Mouse (Mus musculus) erythroblast, embryonic 14.5 days (primary cell): ENCODE results near the gene Col23a1. TPM values are rescaled to one million over a fixed set of nuclear protein-coding genes. Genes with fewer than 3 reads are reported as not detected.
"Not testable (repeated sequence)": the region's sequence is repeated elsewhere in the genome, so short reads cannot be mapped to it uniquely, and the experiment has no call there.

Experiments used
- H3K27me3 ChIP-seq: 2 replicates; pipeline ENCODE4 v1.6.1; 2012; ENCODE audit warnings: inconsistent platforms; ENCODE audit not compliant: control insufficient read depth
- H3K36me3 ChIP-seq: 2 replicates; pipeline ENCODE4 v1.6.1; 2012; ENCODE audit warnings: mild to moderate bottlenecking, inconsistent platforms; ENCODE audit not compliant: control insufficient read depth
- H3K4me1 ChIP-seq: 2 replicates; pipeline ENCODE4 v1.6.1; 2012; ENCODE audit warnings: inconsistent platforms; ENCODE audit not compliant: control insufficient read depth
- H3K4me3 ChIP-seq: replicated peaks from 2 replicates; pipeline ENCODE3; 2012; ENCODE audit warnings: moderate library complexity, mild to moderate bottlenecking, inconsistent platforms
- H3K9me3 ChIP-seq: 2 replicates; pipeline ENCODE4 v1.6.1; 2012; ENCODE audit warnings: low read length, inconsistent platforms, mixed read lengths; ENCODE audit not compliant: control insufficient read depth
- GATA1 ChIP-seq: IDR thresholded peaks from 2 replicates; pipeline ENCODE4 v1.6.1; 2012; ENCODE audit warnings: low read length, inconsistent platforms, mixed read lengths
- TAL1 ChIP-seq: IDR thresholded peaks from 3 replicates; pipeline ENCODE4 v1.6.1; 2012; ENCODE audit warnings: low read length, inconsistent platforms, mixed read lengths
- polyA plus RNA-seq: library from polyadenylated mRNA; stranded (reverse); fragments of >175 nt; gene quantifications from 2 replicates; pipeline ENCODE4 v1.2.3, GENCODE M21; 2012

Gene Col23a1
- polyA plus RNA-seq, 1 experiment: not detected

- Histone ChIP-seq H3K4me1 (peaks cover 46% of the 10 kb centered on the region), H3K27me3 (no peaks in the 10 kb centered on the region), H3K36me3 (no peaks in the 10 kb centered on the region), H3K4me3 (no peak overlapping the region), H3K9me3 (no peaks in the 10 kb centered on the region)
- TF ChIP-seq TAL1: no peak
- no peak for TF ChIP-seq GATA1
Observed at GRCm38 (mm10) chr11:51614256-51614655, 324.5 kb downstream of the Col23a1 start.

- no peaks in the 10 kb centered on the region for H3K36me3 ChIP-seq
- no peaks in the 10 kb centered on the region for H3K27me3 ChIP-seq
- peak overlapping the region; percentile 69 for H3K4me3 ChIP-seq
- no peaks in the 10 kb centered on the region for H3K9me3 ChIP-seq
- TF ChIP-seq GATA1: no peak
- no peak for TF ChIP-seq TAL1
- peaks cover 43% of the 10 kb centered on the region for H3K4me1 ChIP-seq
Observed at GRCm38 (mm10) chr11:51615129-51615528, 325.4 kb downstream of the Col23a1 start.

GRCm38 (mm10) chr11:51615601-51616000 is 325.9 kb downstream of the Col23a1 start:
- H3K4me1 ChIP-seq: peaks cover 48% of the 10 kb centered on the region
- no peaks in the 10 kb centered on the region for H3K36me3 ChIP-seq
- TF ChIP-seq GATA1 (no peak), TAL1 (no peak)
- H3K9me3 ChIP-seq: no peaks in the 10 kb centered on the region
- H3K27me3 ChIP-seq: no peaks in the 10 kb centered on the region
- peak overlapping the region; percentile 69 for H3K4me3 ChIP-seq

- H3K4me1 ChIP-seq: peaks cover 52% of the 10 kb centered on the region
- H3K27me3 ChIP-seq, H3K9me3 ChIP-seq, H3K36me3 ChIP-seq: not testable (repeated sequence)
- peak overlapping the region; percentile 69 for H3K4me3 ChIP-seq
Observed at GRCm38 (mm10) chr11:51616113-51616512, 326.4 kb downstream of the Col23a1 start.

GRCm38 (mm10) chr11:51617693-51618092 is 328.0 kb downstream of the Col23a1 start:
- Histone ChIP-seq H3K27me3 (no peaks in the 10 kb centered on the region), H3K9me3 (no peaks in the 10 kb centered on the region), H3K4me1 (peaks cover 56% of the 10 kb centered on the region), H3K36me3 (peaks cover 17% of the 10 kb centered on the region), H3K4me3 (no peak overlapping the region)
- no peak for TF ChIP-seq GATA1
- no peak for TF ChIP-seq TAL1

GRCm38 (mm10) chr11:51618894-51619408 is 329.2 kb downstream of the Col23a1 start:
- Histone ChIP-seq H3K27me3 (no peaks in the 10 kb centered on the region), H3K36me3 (peaks cover 29% of the 10 kb centered on the region), H3K4me3 (peak overlapping the region; percentile 83), H3K4me1 (peaks cover 56% of the 10 kb centered on the region), H3K9me3 (no peaks in the 10 kb centered on the region)
- no peak for TF ChIP-seq TAL1

GRCm38 (mm10) chr11:51619409-51620060 is 329.8 kb downstream of the Col23a1 start, which contains the start of gene Nhp2:
Gene Nhp2 (plus strand): TSS chr11:51619735.
- Histone ChIP-seq H3K27me3 (no peaks in the 10 kb centered on the region), H3K9me3 (no peaks in the 10 kb centered on the region), H3K4me1 (peaks cover 56% of the 10 kb centered on the region), H3K36me3 (peaks cover 35% of the 10 kb centered on the region), H3K4me3 (peak within 1 kb of the TSS; percentile 83)
- peak; percentile 45; the same call in 1 of the 2 replicates for TF ChIP-seq GATA1
- TF ChIP-seq TAL1: no peak

GRCm38 (mm10) chr11:51620084-51620483 is 330.4 kb downstream of the Col23a1 start:
- Histone ChIP-seq H3K4me1 (peaks cover 54% of the 10 kb centered on the region), H3K9me3 (no peaks in the 10 kb centered on the region), H3K27me3 (no peaks in the 10 kb centered on the region), H3K36me3 (peaks cover 41% of the 10 kb centered on the region), H3K4me3 (peak overlapping the region; percentile 83)
- no peak for TF ChIP-seq TAL1
- TF ChIP-seq GATA1: no peak

- H3K36me3 ChIP-seq: peaks cover 56% of the 10 kb centered on the region
- H3K4me3 ChIP-seq: no peak overlapping the region
- TF ChIP-seq TAL1 (no peak), GATA1 (no peak)
- H3K27me3 ChIP-seq: no peaks in the 10 kb centered on the region
- H3K4me1 ChIP-seq: peaks cover 49% of the 10 kb centered on the region
- no peaks in the 10 kb centered on the region for H3K9me3 ChIP-seq
Observed at GRCm38 (mm10) chr11:51621776-51622175, 332.1 kb downstream of the Col23a1 start.
